Mouse (Mus musculus): ENCODE measurements at regions not wholly inside any gene's neighbourhood (a gene's known extent, or its start where the extent isn't known, plus 50 kb on each side); places are given as distances from the start of the nearest gene placed in this dataset.
A peak's percentile ranks its signal among the peaks of the same experiment; 100 is the strongest.

- DNase-seq (ENCODE audit: low spot score in 2 of 2), result peak; percentile 54 to 60
Observed at GRCm38 (mm10) chr19:55985518-55985917, 243.9 kb downstream of the Tcf7l2 start.

GRCm38 (mm10) chr19:55991791-55992726 is 250.4 kb downstream of the Tcf7l2 start:
- DNase-seq (ENCODE audit: low spot score in 2 of 2), result no peak

DNA sequence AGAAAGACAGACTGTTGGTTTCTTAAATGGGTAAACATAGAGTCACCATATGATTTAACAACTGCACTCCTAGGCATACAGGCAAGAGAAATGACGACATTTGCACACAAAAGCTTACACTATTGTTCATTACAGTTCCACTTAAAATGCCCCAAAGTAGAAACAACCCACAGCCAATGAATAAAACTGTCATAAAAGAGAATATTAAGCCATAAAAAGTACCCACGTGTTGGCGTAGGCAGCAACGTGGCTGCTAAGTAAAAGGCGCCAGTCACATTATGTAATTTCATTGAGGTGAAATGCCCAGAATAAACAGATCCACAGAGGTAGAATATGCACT is 251.1 kb downstream of the Tcf7l2 start:
- no peak for DNase-seq (ENCODE audit: low spot score in 2 of 2)

DNA sequence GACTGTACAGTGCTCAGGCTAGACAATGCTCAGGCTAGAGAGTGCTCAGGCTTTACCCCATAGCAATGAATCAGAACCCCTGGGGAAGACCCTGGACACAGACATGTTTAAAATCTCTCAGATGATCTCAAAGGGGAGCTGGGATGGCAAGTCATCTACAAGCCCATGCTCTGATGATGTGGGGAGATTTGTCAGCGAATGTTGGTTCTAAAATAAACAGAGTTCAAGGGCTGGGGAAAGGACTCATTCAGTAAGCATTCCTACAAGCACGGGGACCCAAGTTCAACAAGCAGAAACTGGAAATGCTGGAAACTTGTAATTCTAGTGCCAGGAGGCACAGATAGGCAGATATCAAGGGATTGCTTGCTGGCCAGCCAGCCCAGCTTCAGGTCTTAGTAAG is 254.1 kb downstream of the Tcf7l2 start:
- DNase-seq (ENCODE audit: low spot score in 2 of 2), result no peak

DNA sequence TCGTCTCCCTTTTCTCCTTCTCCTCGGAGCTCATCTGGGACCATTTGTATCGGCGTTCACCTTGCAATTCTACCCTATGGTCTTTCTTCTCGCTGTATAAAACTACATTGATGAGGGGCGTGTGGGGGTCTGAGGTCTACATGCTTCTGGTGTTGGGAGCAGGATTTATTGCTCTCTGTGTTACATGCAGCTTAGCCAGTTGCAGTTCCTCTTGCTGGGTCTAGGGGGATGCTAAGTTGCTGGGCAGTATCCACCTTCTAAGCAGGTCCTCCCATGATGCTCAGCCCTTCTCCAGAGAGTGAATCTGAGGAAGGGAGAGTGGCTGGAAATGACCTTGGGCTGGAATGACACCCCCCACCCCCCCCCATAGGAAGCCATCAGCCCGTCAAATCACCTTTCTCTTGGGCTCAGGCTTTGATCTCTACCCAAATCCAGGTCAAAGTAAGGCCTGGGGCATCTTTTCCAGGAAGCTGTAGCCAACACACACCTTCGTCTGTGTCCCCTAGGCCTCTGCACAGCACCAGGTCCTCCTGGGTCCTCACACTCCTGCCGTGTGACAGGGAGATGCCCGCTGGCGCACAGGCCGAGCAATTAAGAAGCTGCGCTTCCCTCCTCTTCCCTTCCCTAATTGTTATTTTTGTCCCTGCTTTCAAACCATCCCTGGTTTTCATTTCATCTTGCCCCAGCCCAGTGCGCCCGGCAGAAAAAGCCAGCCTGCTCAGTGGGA is 257.0 kb downstream of the Tcf7l2 start:
- no peak for DNase-seq (ENCODE audit: low spot score in 2 of 2)

DNA sequence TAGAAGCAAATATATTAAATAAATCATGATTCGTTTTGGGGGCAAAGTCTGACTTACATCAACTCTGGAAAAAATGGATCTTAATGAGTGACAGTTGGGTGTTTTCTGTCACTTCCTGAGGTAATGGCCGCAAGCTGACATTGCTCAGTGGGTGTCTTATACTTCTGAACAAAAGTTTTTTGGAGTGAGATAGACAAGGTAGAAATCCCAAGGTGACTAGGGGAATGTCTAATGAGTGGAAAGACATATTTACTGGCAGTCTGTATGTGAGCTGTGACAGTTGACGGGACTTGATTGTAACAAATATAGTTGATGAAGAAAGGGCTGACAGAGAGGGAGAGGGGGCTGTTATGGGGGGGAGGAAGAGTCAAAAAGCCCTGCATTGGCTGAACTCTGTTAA is 257.8 kb downstream of the Tcf7l2 start:
- no peak for DNase-seq (ENCODE audit: low spot score in 2 of 2)

DNA sequence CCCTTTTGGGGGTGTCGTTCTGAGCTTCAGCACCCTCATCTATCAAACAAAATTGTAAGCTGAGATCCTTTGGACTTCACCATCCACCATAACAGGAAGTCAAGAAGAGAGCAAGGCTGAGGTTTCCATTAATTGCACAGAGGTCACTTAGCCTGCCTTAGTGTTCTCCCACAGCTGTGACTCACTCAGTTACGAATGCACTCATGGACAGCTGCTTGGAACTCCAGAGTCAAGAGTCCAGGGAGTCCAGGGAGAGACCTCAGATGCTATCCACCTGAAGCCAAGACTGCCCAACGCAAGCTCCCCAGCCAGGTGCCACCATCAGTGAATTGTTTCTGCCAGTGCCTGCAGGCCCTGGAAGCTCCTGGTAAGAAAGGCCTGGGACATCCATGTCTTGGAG is 259.8 kb downstream of the Tcf7l2 start:
- DNase-seq (ENCODE audit: low spot score in 2 of 2), result no peak

GRCm38 (mm10) chr19:56005886-56006285 is 264.3 kb downstream of the Tcf7l2 start:
- DNase-seq (ENCODE audit: low spot score in 2 of 2), result no peak

DNA sequence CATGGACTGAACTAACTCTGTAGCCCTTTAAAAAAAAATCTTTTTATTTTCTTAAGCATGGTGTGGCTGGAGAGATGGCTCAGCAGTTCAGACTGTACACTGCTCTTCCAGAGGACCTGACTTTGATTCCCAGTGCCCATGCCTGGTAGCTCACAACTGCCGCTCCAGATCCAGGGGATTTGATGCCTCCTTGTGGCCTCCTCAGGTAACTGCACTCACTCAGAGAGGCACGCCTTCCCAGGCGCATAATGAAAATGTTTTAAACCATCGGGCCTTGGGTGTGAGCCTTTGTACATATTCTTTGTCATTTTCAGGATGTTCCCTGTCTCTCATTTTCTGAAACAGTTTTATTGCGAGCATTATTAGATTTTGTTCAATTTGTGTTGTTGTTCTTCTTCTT is 265.8 kb downstream of the Tcf7l2 start:
- no peak for DNase-seq (ENCODE audit: low spot score in 2 of 2)

GRCm38 (mm10) chr19:56010766-56011165 is 269.1 kb downstream of the Tcf7l2 start:
- DNase-seq (ENCODE audit: low spot score in 2 of 2), result no peak

DNA sequence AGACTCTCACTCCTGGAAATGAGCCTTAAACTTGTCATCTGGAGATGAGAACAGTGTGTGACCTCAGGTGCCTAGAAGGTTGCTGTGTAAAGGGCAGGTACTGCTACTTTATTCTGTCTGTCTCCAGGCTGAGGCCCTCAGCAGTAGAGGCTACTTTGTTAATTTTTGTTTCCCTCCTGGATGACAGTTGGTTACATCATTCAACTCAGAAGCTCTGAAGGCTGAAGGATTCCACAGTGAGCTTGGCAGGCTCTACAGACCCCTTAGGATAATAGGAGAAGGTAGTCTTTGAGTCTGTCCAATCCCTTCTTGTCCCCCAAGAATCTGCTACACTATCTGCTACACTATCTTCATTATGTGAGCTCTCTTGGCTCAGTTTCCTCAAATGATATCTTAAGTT is 269.7 kb downstream of the Tcf7l2 start:
- DNase-seq (ENCODE audit: low spot score in 2 of 2), result no peak

- DNase-seq (ENCODE audit: low spot score in 2 of 2), result no peak
Observed at GRCm38 (mm10) chr19:56016548-56017346, 270.2 kb upstream of the Habp2 start.

DNA sequence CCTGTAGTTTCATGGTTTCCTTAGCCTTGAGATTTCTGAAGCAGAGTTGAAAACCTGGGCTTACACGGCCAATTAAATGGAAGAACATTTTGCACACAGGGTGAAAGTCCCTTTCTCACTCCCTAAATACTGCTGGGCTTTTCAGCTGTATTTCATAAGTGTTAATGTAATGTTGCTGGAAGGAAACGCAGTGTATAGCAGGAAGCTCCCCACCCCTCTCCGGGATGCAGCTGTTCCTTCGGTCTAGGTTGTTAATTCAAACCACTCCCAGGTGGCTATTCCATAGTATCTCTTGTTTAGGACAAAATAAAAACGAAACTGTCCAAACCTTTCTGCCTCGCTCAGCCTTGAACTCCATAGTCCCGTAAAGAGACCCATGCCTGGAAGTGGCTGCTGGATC is 269.4 kb upstream of the Habp2 start:
- no peak for DNase-seq (ENCODE audit: low spot score in 2 of 2)

DNA sequence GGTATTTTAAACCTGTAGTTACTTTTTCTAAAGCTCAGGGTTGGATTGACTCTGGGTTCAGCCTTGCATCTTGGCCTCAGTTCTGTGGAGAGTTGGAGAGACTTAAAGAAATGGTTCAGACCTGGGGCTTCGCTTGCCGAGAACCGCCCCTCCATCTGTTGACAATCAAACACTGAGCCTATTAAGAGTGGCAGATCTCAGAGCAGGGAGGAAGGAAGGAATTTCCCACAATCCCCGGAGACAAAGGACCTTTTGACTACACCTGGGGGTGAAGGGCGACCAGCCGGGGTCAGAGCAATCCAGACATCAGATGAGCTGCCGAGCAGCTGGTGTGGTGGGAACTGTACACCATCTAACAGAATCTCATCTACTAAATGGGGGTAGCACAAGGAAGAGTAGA is 267.8 kb upstream of the Habp2 start:
- DNase-seq (ENCODE audit: low spot score in 2 of 2), result no peak

DNA sequence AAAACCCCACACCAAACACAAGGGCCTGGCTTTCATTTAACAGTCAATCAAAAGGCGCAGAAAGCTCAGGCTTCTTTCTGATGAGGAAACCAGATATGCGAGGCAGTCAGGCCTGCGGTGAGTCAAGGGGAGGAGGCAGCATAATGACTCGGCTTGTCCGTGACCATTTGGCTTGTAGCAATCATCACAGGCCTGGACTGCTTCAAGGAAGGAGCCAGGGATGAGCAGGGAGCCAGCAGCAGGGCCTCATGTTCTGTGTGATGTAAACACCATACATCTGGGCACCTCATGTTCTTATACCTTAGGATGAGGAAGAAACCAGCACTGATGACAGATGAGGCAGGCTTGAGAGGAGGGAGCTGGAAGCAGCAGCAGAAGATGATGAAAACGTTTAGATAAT is 264.6 kb upstream of the Habp2 start:
- no peak for DNase-seq (ENCODE audit: low spot score in 2 of 2)

DNA sequence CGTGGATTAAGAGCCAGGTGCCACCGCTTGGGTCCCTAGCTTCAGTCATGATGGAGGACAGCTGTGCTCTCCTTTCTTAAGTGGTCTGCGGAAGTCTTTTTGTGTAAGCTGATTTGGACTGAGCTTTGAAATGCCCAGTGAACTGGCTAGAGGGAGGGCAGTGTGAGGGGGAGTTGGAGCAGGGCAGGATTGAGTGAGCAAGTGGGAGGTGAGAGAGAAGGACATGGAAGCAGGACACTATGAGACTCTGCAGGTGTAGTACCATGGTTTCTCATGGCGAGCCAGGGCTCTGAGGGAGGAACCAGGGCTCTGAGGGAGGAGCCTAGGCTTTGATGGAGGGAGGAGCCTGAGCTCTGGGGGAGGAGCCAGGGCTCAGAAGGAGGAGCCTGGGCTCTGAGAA is 262.3 kb upstream of the Habp2 start:
- no peak for DNase-seq (ENCODE audit: low spot score in 2 of 2)

DNA sequence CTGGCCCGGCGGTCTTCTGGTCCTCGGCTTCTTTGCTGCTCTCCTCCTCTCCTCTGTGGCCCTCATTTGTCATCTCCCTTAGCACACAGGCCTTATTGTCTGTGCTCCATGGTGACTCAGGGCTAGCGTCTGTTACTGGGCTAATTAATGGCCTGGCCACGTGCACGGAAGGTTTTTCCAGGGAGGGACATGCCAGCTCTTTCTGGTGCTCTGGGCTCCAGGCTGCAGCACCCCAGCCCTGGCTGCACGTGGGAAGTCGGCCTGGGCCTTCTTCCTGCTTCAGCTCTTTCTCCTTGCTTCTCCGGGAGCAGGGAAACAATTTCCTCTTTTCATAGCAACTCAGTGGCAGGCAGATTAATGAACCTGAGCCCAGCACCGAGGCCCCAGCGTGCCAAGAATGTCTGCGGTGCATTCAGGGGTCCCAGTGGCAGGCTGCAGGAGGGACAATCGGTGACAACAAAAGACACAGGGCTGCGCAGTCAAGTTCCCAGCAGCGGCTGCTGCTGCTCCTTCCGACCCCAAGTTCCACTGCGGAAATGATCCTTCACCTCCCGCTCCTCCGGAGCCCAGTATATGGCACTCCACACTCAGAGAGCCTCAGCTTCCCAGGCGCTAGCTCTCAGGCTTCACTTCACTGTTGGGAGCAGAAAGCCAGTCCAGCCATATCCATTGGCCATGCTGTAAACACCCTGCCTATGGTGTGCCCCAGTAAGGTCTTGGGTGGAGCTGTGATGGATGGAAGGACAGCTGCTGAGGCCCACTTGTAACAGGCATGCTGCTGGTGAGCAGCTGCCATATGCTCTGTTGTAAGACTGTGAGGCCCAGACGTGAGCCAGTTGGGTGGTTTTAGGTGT is 257.3 kb upstream of the Habp2 start:
- DNase-seq (ENCODE audit: low spot score in 2 of 2), result no peak

DNA sequence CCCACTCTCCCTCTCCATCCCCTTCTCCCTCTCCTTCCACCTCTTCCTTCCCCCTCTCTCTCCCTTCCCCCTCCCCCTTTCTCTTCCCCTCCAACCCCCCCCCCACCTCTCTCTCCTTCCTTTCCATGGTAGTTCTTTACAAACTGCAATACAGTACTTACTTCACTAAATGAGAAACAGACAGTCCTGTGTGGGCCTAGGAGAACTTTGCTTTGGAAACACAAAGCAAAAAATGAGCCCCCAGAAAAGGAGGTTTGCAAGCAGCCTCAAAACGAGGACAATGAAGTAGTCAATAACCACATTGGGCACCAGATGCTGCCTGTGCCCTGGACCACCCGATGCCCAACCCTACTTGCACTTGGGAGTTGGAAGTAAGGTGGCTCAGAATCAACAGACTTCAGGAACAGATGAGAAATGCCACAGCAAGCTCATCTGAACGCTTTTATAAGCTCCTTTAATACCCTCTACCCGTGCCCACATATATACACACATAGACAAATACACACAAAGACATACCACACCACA is 256.5 kb upstream of the Habp2 start:
- DNase-seq (ENCODE audit: low spot score in 2 of 2), result no peak

DNA sequence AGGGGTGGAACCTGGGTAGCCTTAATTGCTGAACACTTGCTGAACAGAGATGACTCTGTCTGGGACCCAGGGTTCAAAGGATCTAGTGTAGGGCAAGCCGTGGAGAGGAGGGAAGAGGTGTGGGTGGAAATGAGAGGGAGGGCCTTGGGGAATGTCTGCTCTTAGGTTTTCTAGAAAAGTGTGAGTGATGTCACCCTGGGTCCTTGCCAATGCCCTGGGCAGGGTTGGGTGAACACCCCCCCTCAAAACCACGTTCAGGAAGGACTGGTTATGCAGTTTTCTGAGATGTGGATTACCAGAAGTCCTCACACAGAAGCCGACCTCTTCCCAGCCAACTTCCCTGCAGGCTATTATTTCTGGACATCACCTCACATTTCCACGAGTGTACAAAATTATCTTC is 252.4 kb upstream of the Habp2 start:
- no peak for DNase-seq (ENCODE audit: low spot score in 2 of 2)

GRCm38 (mm10) chr19:56037584-56037983 is 249.4 kb upstream of the Habp2 start:
- no peak for DNase-seq (ENCODE audit: low spot score in 2 of 2)

All from gastrocnemius, adult 8-10 months (tissue).